Mouse (Mus musculus): ENCODE measurements around the gene Tssk6. TPM values are rescaled to one million over a fixed set of nuclear protein-coding genes. Genes with fewer than 3 reads are reported as not detected.
A peak's percentile ranks its signal among the peaks of the same experiment; 100 is the strongest.

The Tssk6 gene
- total RNA-seq (2021) = under 1 TPM; 0.25 to 0.48 TPM
- long read RNA-seq, experiment 1 = 0 reads
- long read RNA-seq, experiment 2, partial matches to known transcripts = 0 of 1 reads
- long read RNA-seq, experiment 2, other reads (novel, unspliced or antisense) = 0 of 1 reads

DNA sequence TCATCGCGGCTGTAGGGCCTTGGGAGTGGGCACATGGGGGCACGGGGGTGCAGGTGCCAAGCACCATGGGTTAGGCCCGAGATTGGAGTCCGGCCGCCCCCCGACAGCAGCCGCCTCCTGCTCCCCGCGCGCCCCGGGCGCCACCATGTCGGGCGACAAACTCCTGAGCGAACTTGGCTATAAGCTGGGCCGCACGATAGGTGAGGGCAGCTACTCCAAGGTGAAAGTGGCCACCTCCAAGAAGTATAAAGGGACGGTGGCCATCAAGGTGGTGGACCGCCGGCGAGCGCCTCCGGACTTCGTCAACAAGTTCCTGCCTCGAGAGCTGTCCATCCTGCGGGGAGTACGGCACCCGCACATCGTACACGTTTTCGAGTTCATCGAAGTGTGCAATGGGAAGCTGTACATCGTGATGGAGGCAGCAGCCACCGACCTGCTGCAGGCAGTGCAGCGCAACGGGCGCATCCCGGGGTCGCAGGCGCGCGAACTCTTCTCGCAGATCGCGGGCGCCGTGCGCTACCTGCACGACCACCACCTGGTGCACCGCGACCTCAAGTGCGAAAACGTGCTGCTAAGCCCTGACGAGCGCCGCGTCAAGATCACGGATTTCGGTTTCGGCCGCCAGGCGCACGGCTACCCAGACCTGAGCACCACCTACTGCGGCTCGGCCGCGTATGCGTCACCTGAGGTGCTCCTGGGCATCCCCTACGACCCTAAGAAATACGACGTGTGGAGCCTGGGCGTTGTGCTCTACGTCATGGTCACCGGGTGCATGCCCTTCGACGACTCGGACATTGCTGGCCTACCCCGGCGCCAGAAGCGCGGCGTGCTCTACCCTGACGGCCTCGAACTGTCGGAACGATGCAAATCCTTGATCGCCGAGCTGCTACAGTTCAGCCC lies at the start of gene Tssk6, which contains the start of the genes Ndufa13 and Yjefn3:
Tssk6 (plus strand) TSS at position 22 of the 900 bp plus-strand sequence.
Ndufa13 (minus strand) TSS at position 396 of the 900 bp plus-strand sequence.
Yjefn3 (minus strand) TSS at position 550 of the 900 bp plus-strand sequence.
- peak in 1 of 2 experiments; percentile 49 for DNase-seq (ENCODE audit: low spot score in 2 of 2)

DNA sequence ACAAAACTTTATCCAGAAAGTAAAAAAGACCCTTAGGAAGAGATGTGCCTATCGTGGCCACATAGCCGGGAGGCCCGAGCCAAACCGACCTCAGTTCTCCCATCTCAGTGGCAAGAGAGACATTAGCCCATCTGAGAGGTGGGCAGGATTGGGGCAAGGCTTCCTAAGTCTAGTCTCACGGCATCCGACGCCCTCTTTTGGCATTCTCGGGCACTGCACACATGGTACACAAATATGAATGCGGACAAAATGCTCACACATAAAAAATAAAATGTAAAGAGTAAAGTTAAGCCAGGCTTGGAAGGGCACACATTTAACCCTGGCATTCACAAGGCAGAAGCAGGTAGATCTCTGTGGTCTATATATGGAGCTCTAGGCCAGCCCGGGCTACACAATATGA lies 48.1 kb upstream of the Tssk6 start:
- no peak for DNase-seq (ENCODE audit: low spot score in 2 of 2)

DNA sequence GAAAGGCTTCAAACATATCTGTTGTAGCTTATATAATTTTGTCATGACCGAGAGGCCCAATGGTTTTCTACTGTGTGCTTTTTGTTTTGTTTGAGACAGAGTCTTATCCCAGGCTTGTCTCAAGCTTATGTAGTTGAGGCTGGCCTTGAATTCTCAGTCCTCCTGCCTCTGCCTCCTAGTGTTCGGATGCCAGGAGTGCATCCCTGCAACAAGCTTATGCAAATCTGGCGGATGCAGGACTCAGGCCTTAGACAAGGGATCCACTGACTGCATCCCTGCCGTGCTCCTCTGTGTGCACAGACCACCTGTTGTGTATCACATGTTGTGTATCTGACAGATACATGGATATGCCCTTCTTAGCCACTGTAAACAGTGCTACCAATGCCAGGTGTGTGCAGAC lies 41.2 kb upstream of the Tssk6 start:
- DNase-seq (ENCODE audit: low spot score in 2 of 2) = no peak

DNA sequence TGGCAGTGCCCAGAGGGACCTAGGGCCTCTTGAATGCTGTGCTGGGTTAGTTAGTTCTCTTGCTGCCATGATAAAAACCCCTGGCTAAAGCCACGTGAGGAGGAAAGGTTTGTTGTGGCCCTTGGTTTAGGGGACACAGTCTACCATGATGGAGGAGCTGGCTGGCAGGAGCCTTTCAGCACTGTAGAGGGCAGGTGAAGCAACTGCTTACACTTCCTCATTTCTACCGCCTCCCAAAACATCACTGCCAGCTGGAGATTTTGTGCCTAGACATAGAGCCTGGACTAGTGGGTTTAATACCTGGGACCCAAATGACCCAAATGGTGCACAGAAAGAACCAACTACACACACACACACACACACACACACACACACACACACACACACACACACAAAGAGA lies 40.7 kb upstream of the Tssk6 start:
- DNase-seq (ENCODE audit: low spot score in 2 of 2) = no peak

DNA sequence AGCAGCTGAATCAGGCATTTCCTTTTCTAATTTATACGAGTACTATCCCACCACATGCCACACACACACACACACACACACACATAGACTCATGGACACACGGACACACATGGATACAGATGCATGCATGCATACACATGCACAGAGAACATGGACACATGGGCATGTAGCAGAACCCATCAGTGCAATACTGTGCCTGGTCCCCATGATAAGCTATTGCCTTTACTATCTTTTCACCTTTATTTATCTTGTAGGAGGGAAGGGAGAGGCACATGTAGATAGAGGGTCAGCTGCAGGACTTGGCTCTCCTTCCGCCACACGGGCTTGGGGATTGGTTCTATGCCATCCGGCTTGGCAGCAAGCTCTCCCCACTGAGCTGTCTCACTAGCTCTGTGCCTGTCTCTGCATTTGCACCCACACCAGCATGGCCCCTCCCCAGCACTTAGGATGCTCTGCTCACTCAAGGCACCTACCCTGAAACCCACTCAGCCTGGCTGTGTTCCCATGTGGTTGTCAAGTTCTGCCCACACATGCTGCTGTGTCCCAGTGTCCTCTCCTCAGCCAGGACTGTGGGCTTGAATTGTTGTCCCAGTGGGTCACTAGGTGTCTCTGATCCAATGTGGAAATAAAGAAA lies 38.5 kb upstream of the Tssk6 start:
- no peak for DNase-seq (ENCODE audit: low spot score in 2 of 2)

DNA sequence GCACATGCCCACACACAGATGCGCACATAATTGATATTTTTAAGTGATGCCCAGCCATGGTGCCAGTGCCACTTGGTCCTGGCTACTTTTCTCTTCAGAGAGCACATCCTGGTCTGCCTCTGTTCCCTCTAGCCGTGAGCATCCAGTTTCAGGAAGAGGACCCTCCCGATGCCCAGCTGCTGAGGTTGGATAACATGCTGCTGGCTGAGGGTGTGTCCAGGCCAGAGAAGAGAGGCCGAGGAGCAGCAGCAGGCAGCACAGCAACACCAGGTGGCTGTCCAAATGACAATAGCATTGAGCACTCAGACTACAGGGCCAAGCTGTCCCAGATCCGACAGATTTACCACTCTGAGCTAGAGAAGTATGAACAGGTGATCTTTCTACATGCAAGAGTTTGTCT lies 37.8 kb upstream of the Tssk6 start:
- no peak for DNase-seq (ENCODE audit: low spot score in 2 of 2)

DNA sequence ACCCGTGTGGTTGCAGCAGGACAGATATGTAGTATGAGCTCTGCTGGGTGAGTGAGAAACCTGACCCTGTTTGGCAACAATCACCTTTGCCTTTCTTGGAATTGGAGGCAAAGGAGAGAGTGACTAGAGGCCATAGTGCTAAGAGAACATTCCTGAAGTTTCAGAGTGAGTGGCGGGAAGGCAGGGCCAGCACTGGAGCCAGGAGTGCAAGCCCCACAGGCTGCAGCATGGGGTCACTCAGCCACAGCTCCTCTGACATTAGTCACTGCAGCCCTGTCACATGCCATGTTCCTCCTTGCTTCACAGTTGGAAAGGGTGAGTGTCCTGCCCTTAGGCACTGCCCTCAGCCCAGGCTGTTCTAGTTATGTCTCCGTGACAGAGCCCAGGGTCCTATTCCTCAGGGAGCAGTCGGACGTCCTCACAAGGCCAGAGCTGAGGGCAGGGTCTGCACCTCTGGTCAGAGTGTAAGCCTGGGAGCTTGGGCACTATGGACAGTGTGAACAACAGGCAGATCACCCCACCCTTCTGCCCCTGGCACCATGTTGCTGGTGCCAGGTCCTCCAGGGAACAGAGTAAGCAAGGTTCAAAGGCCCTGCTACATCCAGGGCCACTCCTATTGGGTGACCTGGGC lies 34.2 kb upstream of the Tssk6 start:
- no peak for DNase-seq (ENCODE audit: low spot score in 2 of 2)

DNA sequence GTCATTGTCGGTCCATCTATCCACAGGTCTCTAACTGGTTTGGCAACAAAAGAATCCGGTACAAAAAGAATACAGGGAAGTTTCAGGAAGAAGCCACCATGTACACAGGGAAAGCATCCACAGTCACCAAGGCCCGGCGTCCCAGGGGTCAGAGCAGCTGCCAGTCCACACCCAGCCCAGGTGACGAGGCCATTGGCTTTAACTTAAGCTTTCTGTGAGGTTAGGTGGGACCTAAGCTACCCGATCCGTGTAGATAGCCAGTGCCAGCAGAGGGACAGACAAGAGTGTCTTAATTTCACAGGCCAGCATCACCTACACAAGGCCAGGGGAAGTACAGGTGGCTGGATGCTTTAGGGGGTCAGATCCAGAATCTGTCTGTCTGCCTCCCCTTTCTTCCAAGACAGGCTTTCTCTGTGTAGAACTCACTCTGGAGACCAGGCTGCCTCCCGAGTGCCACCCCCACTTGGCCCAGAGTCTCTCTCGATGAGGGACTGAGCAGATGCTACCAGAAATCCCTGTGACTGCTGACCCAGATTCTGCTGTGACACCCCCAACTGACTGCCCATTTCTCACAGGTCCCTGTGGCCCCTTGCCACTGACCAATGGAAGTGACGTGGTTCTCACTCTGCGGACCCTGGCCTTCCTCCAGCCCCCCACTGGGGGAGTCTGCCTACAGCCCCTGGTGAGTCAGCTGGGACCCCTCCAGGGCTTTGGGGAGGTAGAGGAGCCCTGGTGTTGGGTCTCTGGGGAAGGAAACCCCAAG lies 31.8 kb upstream of the Tssk6 start:
- no peak for DNase-seq (ENCODE audit: low spot score in 2 of 2)

DNA sequence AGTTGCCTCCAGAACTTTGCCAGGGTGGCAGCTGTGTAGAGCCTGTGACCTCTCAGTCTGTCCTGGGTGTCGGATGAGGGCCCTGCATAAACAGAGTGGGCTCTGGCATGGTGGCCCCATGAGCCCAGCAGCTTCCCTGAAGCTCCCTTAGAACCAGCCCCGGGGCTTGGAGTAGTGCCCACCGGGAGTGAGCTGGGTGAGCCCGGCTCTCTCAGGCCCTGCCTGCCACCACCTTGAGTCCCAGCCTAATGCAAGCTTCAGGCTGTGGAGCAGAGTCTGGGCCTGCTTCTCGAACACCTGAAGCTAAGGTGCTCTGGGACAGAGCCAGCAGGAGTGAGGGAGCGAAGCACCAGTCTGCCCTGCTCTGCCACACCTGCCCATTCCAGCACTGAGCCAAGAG lies 31.1 kb upstream of the Tssk6 start:
- no peak for DNase-seq (ENCODE audit: low spot score in 2 of 2)

DNA sequence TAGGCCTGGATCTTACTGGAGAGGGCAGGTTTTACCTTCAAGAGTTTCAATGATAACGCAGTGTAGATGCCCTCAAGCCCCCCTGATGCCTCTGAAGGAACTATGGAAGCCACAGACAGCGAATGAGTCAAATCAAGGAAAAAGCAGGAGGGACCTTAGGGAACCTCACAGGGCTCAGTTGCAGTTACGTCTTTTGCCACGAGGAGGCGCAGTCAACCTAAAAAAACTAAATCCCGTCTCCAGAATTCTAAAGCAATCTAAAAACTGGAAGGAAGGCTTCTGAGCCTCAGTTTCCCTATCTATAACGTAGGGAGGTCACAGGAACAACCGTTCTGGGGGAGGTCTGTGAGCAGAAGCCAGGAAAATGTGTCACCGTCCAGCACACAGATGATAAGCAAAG lies 27.8 kb upstream of the Tssk6 start:
- peak; percentile 67 to 68 for DNase-seq (ENCODE audit: low spot score in 2 of 2)

DNA sequence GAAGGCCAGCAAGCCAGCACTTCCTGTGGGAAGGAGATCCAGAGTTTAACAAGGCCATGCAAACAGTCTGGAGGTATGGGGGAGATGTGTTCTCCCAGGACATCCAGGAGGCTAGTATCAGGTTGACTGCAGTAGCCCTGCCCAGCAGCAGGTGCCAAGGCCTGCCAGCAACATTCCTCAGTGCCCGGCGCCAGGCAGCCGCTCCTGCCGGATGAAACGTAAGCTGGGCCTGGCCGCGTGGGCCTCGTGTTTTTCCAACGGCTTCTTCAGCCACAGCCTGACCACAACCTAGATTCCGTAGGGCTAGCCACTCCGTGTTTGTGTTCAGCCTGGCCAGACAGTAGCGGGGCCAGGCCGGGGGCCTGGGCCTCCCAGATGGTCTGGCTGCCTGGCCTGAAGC lies 27.3 kb upstream of the Tssk6 start:
- DNase-seq (ENCODE audit: low spot score in 2 of 2) = no peak

DNA sequence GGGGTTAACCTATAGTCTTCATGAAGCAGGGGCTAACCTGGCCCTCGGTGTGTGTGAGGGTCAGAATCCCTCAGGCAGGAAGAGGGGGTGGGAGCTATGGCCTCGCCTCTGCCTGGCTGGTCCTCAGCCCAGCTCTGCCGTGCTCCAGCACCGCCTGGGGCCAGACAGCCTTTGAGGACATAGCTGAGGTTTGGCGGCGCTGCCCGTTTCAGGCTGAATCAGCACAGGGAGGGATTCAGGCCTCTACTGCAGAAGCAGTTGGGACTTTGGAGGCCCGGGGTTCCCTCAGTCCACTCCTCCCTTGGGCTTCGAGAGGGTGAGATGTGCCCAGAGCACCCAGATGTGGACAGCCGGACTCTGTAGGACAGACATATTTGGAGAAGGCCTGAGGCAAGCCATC lies 25.9 kb upstream of the Tssk6 start:
- DNase-seq (ENCODE audit: low spot score in 2 of 2) = no peak

DNA sequence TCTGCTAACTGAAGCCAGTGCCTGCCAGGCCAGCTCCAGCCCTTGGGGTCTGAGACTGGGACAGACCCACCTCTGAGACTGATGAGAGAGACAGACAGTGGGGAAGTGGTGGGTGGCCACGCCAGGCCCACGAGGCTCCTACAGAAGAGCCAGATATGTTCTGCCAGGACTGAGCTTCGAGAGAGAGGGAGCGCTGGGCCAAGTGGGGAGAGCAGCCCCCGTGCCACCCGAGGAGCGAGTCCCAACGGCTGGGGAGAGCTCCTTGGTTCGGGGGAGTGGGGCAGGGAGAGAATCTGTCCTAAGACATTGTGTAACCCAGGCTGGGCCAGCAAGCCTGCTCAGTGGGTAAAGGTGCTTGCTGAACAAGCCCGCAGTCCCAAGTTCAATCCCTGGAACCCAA lies 25.0 kb upstream of the Tssk6 start:
- no peak for DNase-seq (ENCODE audit: low spot score in 2 of 2)

DNA sequence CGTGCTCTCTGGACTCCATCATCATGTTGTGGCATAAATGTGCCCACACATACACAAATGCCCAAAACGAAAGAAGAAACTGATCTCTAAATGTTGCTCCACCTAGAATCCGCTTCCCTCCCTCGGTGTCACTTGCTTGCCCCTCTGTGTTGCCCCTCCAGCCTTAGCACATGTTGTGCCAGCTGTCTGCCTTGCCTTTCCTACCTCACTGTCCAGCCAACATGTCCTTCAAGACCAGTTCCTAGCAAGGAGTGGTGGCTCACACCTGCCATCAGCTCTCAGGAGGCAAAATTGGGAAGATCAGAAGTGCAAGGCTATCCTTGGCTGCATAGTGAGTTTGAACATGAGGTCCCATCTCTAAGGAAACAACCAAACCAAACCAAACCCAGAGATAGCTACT lies 24.6 kb upstream of the Tssk6 start:
- DNase-seq (ENCODE audit: low spot score in 2 of 2) = no peak

DNA sequence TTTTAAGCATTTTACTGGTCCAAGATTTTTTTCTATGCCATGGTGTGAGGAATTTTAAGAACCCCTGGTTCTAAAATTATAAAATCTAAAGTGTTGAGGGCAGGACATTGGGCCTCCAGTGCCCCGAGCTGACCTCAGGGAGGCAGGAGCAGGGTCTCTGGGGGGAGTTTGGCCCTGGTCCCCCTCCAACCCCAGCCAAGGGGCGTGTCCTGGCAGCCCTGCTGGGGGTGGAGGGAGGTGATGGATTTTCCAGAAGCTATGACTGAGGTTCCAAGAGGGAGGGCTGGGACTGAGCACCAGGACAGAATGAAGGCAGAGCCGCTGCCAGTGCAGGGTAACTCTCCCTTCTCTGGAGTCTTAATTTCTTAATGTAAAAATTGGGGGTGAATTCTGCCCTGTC lies 24.0 kb upstream of the Tssk6 start:
- DNase-seq (ENCODE audit: low spot score in 2 of 2) = no peak

DNA sequence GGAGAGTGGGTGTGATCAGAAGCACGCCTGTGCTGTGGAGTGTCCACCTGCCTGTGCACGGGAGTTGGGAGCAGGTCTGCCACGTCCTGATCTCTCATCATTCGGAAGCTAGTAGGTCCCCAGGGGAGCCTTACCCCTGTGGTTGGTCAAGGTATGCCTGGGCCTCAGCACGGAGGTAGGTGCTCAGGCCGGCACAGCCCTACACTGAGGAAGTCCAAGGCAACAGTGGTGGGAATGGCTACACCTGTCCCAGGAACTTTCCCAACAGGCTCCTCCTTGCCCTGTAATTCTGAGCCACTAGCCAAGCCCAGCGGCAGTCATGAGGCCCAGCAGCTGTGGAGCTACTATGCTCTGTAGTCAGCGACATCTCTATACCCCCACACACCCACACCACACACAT lies 22.3 kb upstream of the Tssk6 start:
- DNase-seq (ENCODE audit: low spot score in 2 of 2) = no peak

DNA sequence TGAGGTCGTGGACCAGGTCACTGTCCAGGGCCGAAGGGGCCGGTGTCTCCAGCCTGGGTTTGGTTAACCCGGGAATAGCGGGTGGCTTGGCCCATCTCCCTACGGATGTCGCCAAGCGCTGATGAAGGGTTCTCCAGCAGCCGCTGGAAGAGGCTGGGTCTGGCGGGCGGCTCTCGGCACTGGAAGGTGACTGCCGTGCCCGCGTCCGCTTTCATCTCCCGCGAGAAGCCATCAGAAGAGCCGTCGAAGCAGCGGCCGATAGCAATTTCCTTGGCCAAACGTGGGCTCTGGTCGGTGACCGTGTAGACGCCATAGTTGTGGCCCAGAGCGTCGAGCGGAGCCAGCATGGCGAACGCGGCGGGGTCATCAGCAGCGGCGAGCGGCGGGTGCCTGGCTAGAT lies 21.1 kb upstream of the Tssk6 start:
- DNase-seq (ENCODE audit: low spot score in 2 of 2) = no peak

DNA sequence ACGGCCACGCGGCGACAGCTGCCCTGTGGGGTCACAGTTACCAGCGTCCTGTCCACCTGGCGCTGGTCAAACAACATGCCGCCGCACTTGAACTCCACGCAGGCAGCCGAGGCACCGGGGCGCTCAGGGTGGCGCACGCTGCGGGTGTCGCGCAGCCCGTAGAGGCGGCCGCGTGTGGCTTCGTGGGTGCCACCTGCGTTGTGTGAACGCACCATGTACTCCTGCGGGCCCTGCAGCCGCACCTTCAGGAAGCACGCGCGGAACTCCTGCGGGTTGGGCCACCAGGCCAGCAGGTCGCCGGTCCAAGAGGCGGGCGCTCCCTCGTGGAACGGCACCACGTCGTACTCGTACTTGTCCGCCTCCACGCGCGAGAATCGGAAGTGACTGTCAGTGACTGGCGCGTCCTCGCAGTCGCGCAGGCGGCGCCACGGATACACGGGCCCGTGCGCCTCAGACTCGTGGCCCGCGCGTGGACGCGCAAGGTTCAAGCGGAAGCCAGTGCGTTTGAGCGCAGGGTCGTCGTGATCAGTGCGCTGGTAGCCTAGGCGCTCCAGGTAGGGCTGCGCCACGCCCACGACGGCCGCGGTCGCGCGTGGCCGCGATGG lies 20.6 kb upstream of the Tssk6 start:
- DNase-seq (ENCODE audit: low spot score in 2 of 2) = no peak

DNA sequence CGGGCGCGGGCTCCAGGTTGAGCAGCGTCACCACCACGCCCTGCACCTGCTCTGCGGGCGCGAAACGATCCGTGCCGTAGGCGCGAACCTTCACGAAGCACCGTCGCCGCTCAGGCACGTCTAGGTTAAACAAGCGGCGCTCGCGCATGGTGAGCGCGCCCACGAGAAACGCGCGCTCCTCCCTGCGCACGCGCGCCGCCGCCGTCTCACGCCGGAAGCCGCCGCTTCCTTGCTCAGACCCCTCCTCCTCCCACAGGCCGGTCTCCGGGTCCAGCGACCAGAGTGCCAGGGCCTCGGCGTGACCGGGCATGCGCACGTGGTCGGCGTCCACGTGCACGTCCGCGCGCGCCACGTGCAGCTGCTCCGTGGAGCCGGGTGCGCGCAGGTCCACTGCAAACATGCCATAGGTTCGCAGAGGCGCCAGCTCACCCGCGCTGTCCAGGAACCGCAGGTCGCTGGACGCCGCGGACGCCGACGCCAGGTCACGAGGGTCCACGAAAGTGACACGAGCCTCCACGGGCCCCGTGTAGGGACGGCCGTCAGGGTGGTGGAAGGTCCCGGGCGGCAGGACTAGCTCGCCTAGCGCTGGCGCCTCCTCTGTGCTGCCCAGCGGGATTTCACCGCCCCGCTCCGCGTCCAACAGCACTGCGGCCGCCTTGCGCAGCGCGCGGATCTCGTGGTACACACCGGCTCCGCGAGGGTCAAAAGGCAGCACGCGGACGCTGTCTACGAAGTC lies 19.8 kb upstream of the Tssk6 start:
- peak; percentile 63 to 78 for DNase-seq (ENCODE audit: low spot score in 2 of 2)
